Mouse (Mus musculus): ENCODE measurements around the gene Cdca3.
"Not testable (repeated sequence)": the region's sequence is repeated elsewhere in the genome, so short reads cannot be mapped to it uniquely, and the experiment has no call there.

Cdca3 gene

DNA sequence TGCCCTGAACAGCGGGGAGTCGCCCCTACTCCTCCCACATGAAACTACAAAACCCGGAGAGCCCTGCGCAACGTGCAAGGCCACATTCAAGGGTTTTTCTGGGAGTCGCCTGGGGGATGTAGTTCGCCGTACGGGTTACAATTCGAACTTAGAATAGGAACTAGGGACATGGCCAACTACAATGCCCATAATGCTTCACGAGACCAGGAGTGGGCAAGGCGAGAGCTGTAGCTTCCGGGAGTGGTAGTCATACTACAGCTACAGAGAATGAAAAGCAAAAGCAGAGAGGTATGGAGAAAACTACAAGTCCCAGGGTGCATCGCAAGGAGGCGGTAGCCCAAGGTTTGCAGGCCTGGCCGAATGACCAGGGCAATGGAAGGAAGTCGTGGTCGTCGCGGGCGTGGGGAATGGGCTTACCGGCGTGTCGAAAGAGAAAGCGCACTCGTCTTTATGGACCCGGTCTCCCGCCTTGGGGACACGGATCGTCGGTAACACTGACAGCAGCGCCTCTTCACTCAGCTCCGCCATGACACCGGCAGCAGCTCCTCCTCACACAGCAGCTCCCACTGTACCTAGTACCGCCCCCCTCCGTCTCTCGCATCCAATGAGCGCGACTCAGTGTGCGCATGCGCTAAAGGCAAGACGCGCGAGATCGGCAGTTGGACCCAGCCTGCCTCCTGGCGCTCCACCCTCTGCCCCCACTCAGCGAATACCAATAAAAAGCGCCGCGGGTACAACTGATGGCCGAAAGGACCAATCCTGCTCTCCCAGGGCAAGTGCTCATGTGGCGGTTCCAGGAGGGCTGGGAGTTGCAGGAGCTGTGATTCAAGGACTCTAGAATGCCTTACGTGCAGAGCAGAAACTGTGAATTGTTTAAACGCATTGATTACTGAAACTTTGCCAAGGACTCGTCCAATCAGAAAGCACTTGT is at the start of gene Cdca3, which contains the start of gene Usp5:
Cdca3 (plus strand) TSS at position 680 of the 931 bp plus-strand sequence.
Usp5 (minus strand) TSS at position 617 of the 931 bp plus-strand sequence.
- peak; percentile 99 for DNase-seq (ENCODE audit: low spot score)

GRCm38 (mm10) chr6:124779984-124780416 is 49.3 kb upstream of the Cdca3 start:
- DNase-seq (ENCODE audit: low spot score): no peak

DNA sequence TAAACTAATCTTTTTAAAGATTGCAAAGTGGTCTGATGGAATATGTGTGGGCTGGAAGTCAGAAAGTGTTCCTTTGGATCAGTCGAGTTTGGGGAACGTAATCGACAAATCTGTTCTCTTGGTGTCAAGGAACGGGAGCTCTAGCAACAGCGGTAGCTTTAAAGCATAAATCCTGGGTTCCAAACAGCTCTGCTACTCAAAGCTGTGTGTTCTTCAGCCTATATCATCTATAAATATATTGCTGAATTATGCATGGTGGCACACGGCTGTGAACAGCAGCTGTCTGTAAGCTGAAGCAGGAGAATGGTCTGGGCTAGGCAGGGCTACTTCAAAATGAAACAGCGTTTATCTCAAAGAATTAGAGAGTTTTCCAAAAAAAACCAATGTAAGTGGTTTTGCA is 48.4 kb upstream of the Cdca3 start:
- no peak for DNase-seq (ENCODE audit: low spot score)

DNA sequence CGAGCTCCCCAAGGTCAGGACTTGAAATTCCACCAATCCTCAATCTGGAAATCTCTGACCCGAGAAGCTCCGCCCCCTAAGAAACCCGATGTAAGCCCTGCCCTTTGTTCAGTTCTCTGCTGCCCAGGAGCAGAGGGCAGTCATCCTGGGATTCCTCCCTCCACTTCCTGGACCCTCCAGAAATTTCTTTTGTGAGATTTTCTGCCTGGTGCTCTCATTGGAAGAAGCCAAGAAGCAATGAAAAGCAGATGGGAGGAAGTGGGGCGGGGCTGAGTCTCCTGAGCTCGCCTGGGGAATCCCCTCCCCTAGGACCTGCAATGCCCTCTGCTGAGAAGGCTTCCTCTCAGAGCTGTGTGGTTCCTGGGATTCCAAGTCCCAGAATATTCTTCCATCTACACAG is 46.9 kb upstream of the Cdca3 start:
- no peak for DNase-seq (ENCODE audit: low spot score)

DNA sequence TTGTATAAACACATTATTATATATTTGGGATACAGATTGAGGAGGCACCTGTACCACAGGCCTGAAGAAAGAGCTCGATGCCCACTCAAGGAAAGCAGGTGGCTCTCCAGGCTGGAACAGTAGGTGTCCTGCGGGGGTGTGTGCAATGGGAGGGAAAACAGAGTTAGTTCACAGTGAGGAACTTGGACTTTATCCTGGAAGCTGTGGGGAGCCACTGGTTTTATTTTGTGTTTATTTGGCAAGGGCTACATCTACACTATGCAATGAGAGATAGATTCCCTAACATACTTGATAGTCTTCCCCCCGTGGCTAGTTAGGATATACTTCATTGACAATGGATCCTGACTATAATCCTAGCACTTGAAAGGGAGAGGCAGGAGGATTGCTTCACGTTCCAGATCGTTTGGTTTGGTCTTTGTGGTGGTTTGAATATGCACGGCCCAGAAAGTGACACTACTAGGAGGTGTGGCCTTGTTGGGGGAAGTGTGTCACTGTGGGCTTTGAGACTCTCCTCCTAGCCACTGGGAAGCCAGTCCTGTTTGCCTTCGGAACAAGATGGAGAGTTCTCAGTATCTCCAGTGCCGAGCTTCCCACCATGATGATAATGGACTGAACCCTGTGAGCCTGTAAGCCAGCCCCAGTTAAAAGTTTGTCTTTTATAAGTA is 42.5 kb upstream of the Cdca3 start:
- DNase-seq (ENCODE audit: low spot score): no peak

DNA sequence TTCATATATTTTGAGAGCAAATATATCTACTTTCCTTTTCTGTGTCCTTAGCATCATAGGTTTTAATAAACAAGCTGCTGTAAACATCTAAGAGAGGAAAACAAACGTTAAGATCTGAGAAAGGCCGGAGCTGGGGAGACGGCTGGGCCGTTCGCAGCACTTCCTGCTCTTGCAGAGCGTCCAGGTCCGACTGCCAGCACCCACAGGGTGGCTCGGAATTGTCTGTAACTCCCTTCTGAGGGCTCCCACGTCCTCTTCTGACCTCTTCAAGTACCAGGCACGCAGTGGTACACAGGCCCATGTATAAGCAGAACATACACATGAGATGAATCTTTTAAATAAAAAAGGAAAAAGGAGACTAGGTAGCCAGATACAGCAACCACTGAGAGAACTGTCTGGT is 41.6 kb upstream of the Cdca3 start:
- no peak for DNase-seq (ENCODE audit: low spot score)

- DNase-seq (ENCODE audit: low spot score): no peak
Observed at GRCm38 (mm10) chr6:124789519-124789918, 39.8 kb upstream of the Cdca3 start.

DNA sequence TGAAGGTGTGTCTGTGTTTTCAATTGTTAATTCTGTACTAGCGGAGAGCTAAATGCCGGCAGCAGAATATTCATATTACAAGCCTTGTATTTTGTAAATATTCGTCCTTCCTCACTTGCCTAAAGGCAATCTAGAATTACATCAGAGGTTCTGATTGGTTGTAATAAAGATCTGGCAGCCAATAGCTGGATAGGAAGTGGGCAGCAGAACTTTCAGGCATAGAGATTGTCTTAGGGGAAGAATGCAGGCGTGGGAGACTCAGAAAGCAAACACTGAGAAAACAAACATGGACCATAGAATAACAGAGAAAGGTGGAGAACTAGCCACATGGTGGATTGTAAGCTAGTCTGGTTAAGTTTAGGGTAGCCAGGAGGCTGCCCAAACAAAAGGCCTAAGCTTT is 39.2 kb upstream of the Cdca3 start:
- DNase-seq (ENCODE audit: low spot score): no peak

- no peak for DNase-seq (ENCODE audit: low spot score)
Observed at GRCm38 (mm10) chr6:124791911-124792310, 37.4 kb upstream of the Cdca3 start.

GRCm38 (mm10) chr6:124795781-124796180 is 33.6 kb upstream of the Cdca3 start:
- no peak for DNase-seq (ENCODE audit: low spot score)

- DNase-seq (ENCODE audit: low spot score): no peak
Observed at GRCm38 (mm10) chr6:124796200-124796599, 33.1 kb upstream of the Cdca3 start.

GRCm38 (mm10) chr6:124802400-124802799 is 26.9 kb upstream of the Cdca3 start:
- DNase-seq (ENCODE audit: low spot score): not testable (repeated sequence)

DNA sequence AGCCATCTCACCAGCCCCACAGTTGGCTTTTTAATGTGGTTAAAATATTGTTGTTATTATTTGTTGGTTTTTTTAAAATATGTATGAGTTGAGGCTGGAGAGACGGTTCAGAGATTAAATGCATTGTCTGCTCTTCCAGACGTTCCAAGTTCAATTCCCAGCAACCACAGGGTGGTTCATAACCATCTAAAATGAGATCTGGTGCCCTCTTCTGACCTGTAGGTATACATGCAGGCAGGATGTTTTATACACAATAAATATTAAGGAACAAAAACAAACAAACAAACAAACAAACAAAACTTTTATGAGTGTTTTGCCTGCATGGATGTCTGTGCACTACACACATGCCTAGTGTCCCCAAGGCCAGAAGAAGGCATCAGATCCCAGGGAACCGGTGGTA is 26.3 kb upstream of the Cdca3 start:
- DNase-seq (ENCODE audit: low spot score): no peak

DNA sequence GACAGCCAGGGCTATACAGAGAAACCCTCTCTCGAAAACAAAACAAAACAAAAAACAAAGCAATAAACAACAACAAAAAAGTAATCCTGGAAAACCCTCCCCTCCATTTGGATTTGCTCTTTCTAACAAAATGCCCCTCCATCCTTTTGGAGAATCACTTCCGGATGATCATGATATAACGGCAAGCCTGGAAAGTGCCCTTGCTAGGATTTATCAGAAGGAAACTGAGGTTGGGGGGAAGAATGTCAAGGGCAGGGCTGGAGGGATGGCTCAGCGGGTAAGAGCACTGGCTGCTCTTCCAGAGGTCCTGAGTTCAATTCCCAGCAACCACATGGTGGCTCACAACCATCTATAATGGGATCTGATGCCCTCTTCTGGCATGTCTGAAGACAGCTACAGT is 25.7 kb upstream of the Cdca3 start:
- DNase-seq (ENCODE audit: low spot score): not testable (repeated sequence)

DNA sequence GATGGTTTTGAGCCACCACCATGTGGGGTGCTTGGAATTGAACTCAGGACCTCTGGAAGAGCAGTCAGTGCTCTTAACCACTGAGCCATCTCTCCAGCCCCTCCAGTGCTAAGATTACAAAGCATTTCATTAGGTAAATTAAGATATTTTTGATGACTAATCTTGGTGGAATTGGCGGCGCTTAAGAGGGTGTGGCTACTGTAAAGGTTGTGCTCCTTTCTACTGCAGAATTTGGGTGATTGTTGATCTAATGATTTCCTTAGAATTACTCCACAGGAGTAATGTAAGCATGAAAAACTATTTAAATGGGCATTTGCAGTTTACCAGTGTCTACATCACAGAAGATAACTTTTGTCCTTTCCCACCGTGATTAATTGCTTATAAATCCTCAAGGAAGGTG is 25.0 kb upstream of the Cdca3 start:
- DNase-seq (ENCODE audit: low spot score): no peak

DNA sequence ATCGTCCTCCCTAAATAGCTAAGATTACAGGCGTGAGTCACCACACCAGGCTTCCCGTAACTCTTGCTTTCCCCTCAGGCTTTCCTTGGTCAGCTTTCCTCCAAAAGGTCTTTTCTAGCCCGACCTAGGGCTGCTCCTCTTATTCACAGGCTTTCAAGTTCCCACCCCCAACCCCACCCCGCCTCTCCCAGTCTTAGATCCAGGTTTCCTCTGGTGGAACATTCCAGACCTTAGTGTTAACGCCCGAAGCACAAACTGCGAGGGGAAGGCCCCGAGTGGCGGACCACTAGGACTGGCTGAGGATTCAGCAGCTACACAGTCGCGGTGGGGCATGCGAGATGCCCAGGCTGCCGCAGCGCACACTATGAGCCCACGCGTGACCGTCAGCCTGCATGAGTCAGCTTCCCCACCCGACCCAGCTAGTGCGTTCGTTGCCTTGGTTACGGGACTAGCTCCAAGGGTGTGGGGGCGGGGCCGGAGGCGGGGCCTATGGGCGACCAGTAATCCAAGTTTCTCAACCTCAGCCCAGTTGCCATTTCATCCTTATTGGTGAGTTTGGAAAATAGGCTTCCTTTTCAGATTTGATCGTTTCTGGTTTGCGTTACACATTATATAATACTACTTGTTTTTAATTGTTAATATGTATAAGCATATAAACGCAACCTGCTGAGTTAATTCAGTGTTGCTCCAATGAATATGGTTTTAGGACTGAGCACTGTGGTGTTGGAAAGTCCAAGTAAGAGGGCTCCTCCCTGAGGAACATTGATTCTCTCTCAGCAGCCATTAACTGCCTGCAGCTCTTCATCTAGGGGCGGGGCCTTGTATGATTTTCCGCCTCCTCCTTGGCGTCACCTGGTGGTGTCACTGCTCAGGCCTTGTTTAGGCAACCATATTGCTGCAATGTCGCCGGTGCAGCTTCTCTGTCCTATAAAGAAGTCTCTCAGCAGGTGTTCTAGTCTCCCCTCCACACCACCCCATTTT is 23.7 kb upstream of the Cdca3 start:
- peak; percentile 96 for DNase-seq (ENCODE audit: low spot score)

DNA sequence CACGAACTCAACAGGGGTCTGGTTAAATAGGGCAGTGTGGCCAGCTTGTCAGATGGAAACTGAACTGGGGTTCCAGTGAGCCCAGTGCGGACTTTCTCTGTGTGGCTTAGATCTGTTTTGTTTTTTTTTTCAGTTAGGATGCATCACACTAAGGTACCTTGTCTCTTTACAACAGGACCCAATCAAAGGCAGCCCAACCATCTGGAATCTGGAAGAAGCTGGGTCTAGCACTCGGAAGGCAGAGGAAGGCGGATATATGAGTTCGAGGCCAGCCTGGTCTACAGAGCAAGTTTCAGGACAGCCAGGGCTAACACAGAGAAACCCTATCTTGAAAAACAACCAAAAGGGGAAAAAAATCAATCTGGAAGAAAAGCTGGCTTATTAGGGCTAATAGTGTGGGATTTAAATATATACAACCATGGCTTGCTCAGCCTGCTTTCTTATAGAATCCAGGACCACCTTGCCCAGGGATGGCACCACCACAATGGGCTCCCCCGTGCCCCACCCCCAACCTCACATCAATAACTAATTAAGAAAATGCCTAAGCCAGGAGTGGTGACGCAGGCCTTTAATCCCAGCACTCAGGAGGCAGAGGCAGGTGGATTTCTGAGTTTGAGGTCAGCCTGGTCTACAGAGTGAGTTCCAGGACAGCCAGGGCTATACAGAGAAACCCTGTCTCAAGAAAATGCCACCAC is 22.8 kb upstream of the Cdca3 start:
- DNase-seq (ENCODE audit: low spot score): no peak

DNA sequence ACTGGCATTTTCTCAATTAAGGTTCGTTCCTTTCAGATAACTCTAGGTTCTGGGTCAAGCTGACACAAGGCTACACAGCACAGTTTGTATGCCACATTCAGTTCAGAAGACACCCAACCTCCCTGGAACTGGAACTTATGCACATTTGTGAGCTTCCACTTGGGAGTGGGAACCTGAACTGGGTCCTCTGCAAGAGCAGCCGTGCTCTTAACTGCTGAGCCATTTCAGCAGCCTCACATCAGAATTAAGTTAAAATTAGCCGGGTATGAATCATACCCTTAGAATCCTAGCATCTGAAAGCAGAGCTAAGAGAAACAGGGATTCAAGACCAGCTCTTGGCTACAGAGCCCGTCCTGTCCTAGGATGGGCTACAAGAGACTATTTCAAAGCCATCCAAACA is 22.0 kb upstream of the Cdca3 start:
- DNase-seq (ENCODE audit: low spot score): no peak

DNA sequence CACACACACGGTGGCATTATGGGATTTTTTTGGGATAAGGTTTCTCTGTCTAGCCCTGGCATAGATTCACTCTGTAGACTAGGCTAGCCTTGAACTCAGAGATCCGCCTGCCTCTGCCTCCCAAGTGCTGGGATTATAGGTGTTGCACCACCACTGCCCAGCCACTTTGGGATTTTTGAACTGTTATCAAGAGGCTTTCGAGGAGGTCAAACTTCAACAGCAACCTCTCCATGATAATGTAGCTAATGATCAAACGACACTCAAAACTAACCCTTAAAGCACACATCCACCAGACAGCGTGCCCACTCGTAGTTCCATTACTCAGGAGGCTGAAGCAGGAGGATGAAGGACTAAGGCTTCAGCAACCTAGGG is 21.4 kb upstream of the Cdca3 start:
- DNase-seq (ENCODE audit: low spot score): no peak

- no peak for DNase-seq (ENCODE audit: low spot score)
Observed at GRCm38 (mm10) chr6:124808358-124809012, 20.9 kb upstream of the Cdca3 start, which contains the start of gene Spsb2. Gene Spsb2, plus strand, starts transcription at chr6:124808661.

All from left cerebral cortex, adult 11 months (tissue).